Mouse (Mus musculus) limb, embryonic 13.5 days (tissue): Measurements from ENCODE around the gene Hdgf. TPM values are rescaled to one million over a fixed set of nuclear protein-coding genes. Genes with fewer than 3 reads are reported as not detected.

ENCODE experiments used
- ATAC-seq: fragments of 200-750 bp; cut with Nextera tagmentation; 2 replicates; pipeline ENCODE4 v1.8.0; 2017; ENCODE audit warnings: low read depth, moderate number of reproducible peaks, moderate TSS enrichment; ENCODE audit not compliant: low FRiP score
- H3K27ac ChIP-seq: fragments of 300-500 bp; sonication (generic); 2 replicates; pipeline ENCODE4 v1.5.1; 2015; ENCODE audit warnings: inconsistent platforms, mild to moderate bottlenecking, moderate library complexity
- H3K27me3 ChIP-seq: fragments of 300-500 bp; sonication (generic); 2 replicates; pipeline ENCODE4 v1.6.1; 2015; ENCODE audit warnings: mild to moderate bottlenecking, inconsistent platforms
- H3K36me3 ChIP-seq: fragments of 300-500 bp; sonication (generic); 2 replicates; pipeline ENCODE4 v1.6.1; 2015; ENCODE audit warnings: inconsistent platforms, mild to moderate bottlenecking, moderate library complexity
- H3K4me1 ChIP-seq: fragments of 300-500 bp; sonication (generic); 2 replicates; pipeline ENCODE4 v1.6.1; 2015; ENCODE audit warnings: inconsistent platforms
- H3K4me2 ChIP-seq: fragments of 300-500 bp; sonication (generic); replicated peaks from 2 replicates; pipeline ENCODE4 v1.6.1; 2015; ENCODE audit warnings: inconsistent platforms, mild to moderate bottlenecking, moderate library complexity
- H3K4me3 ChIP-seq: fragments of 300-500 bp; sonication (generic); 2 replicates; pipeline ENCODE4 v1.5.1; 2015; ENCODE audit warnings: moderate library complexity, mild to moderate bottlenecking, inconsistent platforms
- H3K9ac ChIP-seq: fragments of 300-500 bp; sonication (generic); 2 replicates; pipeline ENCODE4 v1.6.1; 2015; ENCODE audit warnings: mild to moderate bottlenecking, inconsistent platforms
- H3K9me3 ChIP-seq: fragments of 300-500 bp; sonication (generic); 2 replicates; pipeline ENCODE4 v1.6.1; 2016; ENCODE audit warnings: inconsistent platforms
- WGBS: fragments of 180-500 bp; shearing (Covaris S2); methylation state at CpG from one replicate; pipeline ENCODE4 v1.1.7; 2015; 5-methylcytosine and 5-hydroxymethylcytosine counted together
- polyA plus RNA-seq: library from polyadenylated mRNA; unstranded; fragments of >200 nt; fragmentation: Nextera tagmentation; extraction: Ambion mirVana; gene quantifications from 2 replicates; pipeline ENCODE4 v1.2.1, GENCODE M21; 2015

Hdgf gene
- polyA plus RNA-seq, 1 experiment from 2014 or later, result 205 TPM

DNA sequence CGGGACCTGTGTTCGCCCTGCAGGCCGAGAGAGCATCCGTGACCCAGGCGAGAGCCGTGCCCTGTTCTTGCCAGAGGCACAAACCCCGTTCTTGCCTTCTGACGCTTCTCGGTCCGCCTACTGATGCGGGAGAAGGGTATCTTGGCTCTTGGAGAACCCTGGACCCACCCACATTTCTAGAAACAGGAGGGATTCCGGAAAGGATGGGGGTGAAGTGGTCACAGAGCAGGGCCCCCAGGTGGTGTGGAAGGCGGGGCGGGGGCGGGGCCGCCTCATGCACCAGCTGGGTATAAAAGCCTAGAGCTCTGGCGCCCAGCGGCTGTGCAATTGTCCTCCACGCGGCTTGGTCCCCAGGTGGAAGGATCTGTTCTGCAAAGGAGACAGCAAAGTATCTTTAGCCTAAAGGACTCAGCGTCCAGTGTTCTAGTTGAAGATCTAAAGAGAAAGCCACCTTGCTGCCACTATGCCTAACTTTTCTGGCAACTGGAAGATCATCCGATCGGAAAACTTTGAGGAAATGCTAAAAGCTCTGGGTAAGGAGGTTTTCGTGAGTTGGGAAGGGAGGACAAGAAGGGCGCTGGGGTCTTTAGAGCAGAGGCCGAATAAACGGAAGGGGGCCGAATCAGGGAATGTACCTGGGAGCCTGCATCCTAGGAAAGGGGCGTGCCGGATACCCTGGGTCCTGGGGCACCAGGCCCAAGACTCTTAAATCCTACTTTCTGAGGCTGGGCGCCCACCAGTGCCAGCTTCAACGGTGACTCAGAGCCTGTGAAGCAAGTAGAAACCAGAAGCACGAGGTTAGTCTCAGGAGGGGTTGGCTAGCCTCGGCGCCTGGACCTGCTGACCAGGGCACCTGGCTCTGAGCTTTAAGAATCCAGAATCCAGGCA, 42.5 kb downstream of the Hdgf start, which contains the start of gene Crabp2:
Gene Crabp2, plus strand, starts transcription at position 289 of the 888 bp plus-strand sequence.
- peak within 1 kb of the TSS; percentile 67 for H3K4me3 ChIP-seq
- peaks cover 22% of the 10 kb centered on the region for H3K36me3 ChIP-seq
- H3K9me3 ChIP-seq, result no peaks in the 10 kb centered on the region
- peak; percentile 42; the same call in 1 of the 2 replicates for ATAC-seq
- H3K27ac ChIP-seq, result peak within 1 kb of the TSS; percentile 95
- peak within 1 kb of the TSS; percentile 87 for H3K4me2 ChIP-seq
- H3K9ac ChIP-seq, result peak within 1 kb of the TSS; percentile 82
- under 1% methylated on average over 35 of the region's 35 CpGs for WGBS
- H3K27me3 ChIP-seq, result no peaks in the 10 kb centered on the region
- peaks cover 96% of the 10 kb centered on the region for H3K4me1 ChIP-seq

DNA sequence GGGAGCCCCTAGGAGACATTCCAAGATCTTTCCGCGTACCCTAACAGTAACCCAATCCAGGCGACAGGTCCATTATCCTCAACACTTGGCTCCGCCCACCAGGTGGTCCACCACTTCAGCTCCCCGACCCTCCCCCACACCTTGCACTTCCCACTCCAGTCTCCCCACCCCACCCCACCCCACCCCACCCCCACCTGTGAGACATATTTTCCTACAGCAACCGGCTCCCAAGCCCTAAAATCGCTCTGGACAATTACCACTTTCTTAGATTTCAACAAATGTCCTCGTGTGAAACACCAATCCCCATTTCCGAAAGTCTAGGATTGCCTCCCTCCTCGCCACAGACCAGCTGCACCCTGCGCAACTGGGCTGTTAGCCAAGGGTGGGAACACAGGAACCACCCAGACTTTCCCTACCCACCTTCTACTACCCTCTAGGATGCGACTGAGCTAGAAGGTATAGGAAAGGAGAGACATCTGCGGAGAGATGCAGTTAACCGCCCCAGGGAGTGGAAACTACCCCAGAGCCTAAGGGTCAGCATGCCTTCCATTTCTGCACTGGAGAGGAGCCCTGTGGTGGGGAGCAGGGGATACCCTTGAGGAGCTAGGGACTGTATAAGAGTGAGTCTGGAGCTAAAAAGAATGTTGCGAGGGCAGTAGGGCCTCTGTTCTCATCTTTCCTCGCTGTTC, 43.3 kb downstream of the Hdgf start:
- Histone ChIP-seq H3K27me3 (no peaks in the 10 kb centered on the region), H3K9me3 (no peaks in the 10 kb centered on the region), H3K27ac (peak overlapping the region; percentile 95), H3K9ac (peak overlapping the region; percentile 82), H3K36me3 (peaks cover 26% of the 10 kb centered on the region), H3K4me1 (peaks cover 90% of the 10 kb centered on the region), H3K4me2 (peak overlapping the region; percentile 87), H3K4me3 (peak overlapping the region; percentile 67)
- WGBS, result 2% methylated on average over 16 of the region's 16 CpGs
- ATAC-seq, result 0 out of 2 replicates have a peak, but pooled peaks have one; percentile 7

DNA sequence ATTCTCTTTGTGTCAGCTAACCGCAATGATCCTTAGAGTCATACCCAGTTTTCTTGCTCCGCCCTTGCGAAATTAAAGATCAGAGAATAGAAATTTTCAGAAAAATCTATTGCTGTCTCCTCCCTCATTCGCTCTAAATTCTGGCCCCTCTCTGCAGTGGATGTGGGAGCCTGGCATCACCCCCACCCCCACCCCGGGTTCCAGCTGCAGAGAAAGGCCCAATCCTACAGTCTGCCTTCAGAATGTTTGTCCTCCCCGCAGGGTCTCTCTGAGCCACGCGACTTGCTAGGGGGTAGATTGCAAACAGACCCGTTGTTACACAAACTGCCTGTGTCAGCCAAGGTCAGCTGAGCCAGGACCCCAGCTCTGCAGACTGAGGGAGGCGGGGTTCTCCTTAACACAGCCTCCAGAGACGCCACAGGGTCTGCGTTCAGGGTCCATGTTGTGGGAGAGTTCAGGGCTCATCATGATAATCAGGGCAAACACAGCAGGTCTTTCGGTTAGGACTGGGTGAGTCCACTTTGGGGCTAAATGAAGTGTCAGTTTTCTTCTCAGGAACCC, 43.9 kb downstream of the Hdgf start:
- WGBS, result 2% methylated on average over 13 of the region's 13 CpGs

DNA sequence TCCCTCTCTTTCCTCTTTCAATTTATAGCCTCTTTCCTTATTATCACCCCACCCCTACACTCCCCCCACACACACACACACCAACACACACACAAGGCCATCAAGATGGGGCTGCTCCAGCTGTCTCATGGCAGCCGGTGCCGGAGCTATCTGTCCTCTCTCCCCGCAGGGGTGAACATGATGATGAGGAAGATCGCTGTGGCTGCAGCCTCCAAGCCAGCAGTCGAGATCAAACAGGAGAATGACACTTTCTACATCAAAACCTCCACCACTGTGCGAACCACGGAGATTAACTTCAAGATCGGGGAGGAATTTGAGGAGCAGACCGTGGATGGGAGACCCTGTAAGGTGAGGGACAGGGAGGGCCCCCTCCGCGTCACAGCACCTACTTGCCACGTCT, 45.8 kb downstream of the Hdgf start:
- Histone ChIP-seq H3K27me3 (no peaks in the 10 kb centered on the region), H3K27ac (peak overlapping the region; percentile 80), H3K9ac (peak overlapping the region; percentile 65), H3K4me3 (peak overlapping the region; percentile 67), H3K4me1 (peaks cover 65% of the 10 kb centered on the region), H3K9me3 (no peaks in the 10 kb centered on the region), H3K36me3 (peaks cover 35% of the 10 kb centered on the region), H3K4me2 (peak overlapping the region; percentile 87)
- ATAC-seq, result no peak
- 20% methylated on average over 12 of the region's 12 CpGs for WGBS

More for the DNA sequence above, 43.9 kb downstream of the Hdgf start:
- H3K36me3 ChIP-seq, result peaks cover 32% of the 10 kb centered on the region
- peak overlapping the region; percentile 95 for H3K27ac ChIP-seq
- H3K9ac ChIP-seq, result peak overlapping the region; percentile 82
- H3K4me2 ChIP-seq, result peak overlapping the region; percentile 87
- H3K4me3 ChIP-seq, result peak overlapping the region; percentile 67
- ATAC-seq, result no peak
- peaks cover 84% of the 10 kb centered on the region for H3K4me1 ChIP-seq
- H3K27me3 ChIP-seq, result no peaks in the 10 kb centered on the region
- H3K9me3 ChIP-seq, result no peaks in the 10 kb centered on the region

DNA sequence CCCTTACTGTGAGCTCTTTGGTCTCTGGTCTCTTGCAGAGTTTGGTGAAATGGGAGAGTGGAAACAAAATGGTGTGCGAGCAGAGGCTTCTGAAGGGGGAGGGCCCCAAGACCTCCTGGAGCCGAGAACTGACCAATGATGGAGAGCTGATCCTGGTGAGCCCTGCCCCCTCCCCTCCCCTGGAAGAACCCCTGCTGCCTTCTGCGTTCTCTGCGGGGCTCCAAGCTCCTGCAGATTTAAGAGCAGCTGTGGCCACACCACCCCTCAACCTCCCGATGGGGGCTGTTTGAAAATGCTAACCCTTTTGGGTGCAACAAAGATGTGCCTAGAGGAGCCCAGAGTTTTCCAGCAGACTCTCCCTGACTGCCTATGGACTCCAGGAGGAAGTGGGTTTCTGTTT, 46.3 kb downstream of the Hdgf start:
- peak overlapping the region; percentile 80 for H3K27ac ChIP-seq
- H3K9me3 ChIP-seq, result no peaks in the 10 kb centered on the region
- H3K9ac ChIP-seq, result peak overlapping the region; percentile 65
- ATAC-seq, result peak; percentile 76
- peak overlapping the region; percentile 67 for H3K4me3 ChIP-seq
- H3K36me3 ChIP-seq, result peaks cover 35% of the 10 kb centered on the region
- no peaks in the 10 kb centered on the region for H3K27me3 ChIP-seq
- peaks cover 60% of the 10 kb centered on the region for H3K4me1 ChIP-seq
- WGBS, result 2% methylated on average over 5 of the region's 5 CpGs
- H3K4me2 ChIP-seq, result peak overlapping the region; percentile 87

DNA sequence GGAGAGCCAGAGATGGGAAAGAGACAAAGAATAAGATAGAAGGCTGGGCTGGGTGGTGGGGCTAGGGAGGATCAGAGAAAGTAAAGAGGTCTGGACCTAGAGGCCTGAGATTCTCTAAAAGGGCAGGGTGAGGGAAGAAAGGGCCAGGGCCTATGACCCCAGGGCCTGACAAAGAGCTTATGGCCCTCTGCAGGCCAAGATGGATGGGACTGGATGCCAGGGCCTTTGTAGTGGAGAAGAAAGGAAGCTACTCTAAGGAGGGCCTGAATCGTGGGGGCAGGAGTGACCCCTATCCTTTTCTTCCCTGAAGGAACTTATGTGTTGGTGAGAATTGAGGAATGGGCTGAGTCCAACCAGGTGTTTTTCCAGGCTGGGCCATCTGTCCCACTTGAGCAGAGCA, 51.9 kb downstream of the Hdgf start:
- H3K4me2 ChIP-seq, result no peak overlapping the region; the same call in 1 of the 2 replicates
- 0% methylated on average over 1 of the region's 1 CpGs for WGBS
- no peak overlapping the region for H3K9ac ChIP-seq
- peaks cover 32% of the 10 kb centered on the region for H3K4me1 ChIP-seq
- H3K9me3 ChIP-seq, result no peaks in the 10 kb centered on the region
- ATAC-seq, result no peak
- peak overlapping the region; percentile 39 for H3K27ac ChIP-seq
- H3K4me3 ChIP-seq, result no peak overlapping the region
- H3K27me3 ChIP-seq, result no peaks in the 10 kb centered on the region
- peaks cover 23% of the 10 kb centered on the region for H3K36me3 ChIP-seq

DNA sequence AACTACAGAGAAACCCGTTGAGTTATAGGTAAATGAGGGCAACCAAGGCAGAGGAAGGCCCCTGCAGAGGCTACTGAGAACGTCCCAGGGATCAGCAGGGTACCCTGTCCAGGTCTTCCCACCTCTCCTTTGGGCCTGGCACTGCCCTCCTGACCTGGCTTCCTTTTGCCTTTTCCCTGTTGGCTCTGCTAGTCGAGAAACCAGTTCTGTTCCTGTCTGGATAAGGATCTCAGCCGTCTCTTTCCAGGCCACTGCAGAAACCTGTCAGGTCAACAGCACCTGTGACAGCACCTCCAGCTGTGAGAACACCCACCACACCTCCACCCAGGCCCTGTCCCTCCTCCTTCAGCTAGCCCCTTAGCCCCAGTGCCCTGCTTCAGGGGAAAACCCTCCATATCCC, 52.4 kb downstream of the Hdgf start:
- H3K4me3 ChIP-seq, result no peak overlapping the region
- no peak overlapping the region; the same call in 1 of the 2 replicates for H3K4me2 ChIP-seq
- no peak overlapping the region for H3K9ac ChIP-seq
- no peaks in the 10 kb centered on the region for H3K27me3 ChIP-seq
- H3K4me1 ChIP-seq, result peaks cover 28% of the 10 kb centered on the region
- peaks cover 18% of the 10 kb centered on the region for H3K36me3 ChIP-seq
- ATAC-seq, result no peak
- H3K9me3 ChIP-seq, result no peaks in the 10 kb centered on the region
- H3K27ac ChIP-seq, result peak overlapping the region; percentile 39
- 14% methylated on average over 4 of the region's 4 CpGs for WGBS

DNA sequence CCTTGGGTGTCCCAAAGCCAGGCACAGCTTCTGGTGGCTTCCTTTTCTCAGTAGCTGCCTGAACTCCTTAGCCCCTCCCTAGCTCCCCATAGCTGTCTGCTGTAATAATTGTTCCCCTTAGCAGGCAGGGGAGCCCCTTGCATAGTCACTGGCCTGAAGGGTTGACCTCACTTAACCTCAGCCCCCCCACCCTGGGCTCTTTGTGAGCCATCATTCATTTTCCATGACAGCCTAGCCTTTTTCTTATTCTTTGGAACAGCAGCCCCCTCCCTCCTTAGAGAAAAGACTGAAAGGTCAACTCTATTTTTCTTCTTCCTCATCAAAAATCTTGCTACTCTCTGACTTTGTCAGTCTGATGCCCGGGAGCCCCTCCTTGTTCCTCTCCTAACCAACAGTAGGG, 52.8 kb downstream of the Hdgf start:
- no peak for ATAC-seq
- Histone ChIP-seq H3K9ac (no peak overlapping the region), H3K9me3 (no peaks in the 10 kb centered on the region), H3K4me3 (no peak overlapping the region), H3K36me3 (peaks cover 13% of the 10 kb centered on the region), H3K4me2 (no peak overlapping the region), H3K4me1 (peaks cover 26% of the 10 kb centered on the region), H3K27me3 (no peaks in the 10 kb centered on the region), H3K27ac (peak overlapping the region; percentile 98)
- WGBS, result 42% methylated on average over 1 of the region's 1 CpGs

DNA sequence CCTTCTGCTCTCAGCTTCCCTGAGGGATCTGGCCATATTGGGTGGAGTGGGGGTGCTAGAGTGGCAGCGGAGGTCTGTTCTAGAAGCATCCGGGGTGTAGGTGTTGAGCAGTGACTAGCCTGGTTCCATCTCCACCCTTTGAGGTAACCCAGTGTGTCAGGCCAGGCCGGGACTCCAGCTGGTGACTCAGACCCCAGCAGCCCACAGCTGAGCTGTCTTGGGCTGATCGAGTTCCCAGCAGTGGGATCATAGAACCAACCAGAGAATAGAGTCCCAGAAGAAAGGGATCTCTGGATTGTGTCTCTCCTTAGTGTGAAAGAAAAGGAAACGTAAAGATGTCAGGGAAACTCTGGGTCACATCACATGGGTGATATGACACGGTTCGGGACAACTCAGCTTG, 53.2 kb downstream of the Hdgf start:
- H3K9ac ChIP-seq, result 0 out of 2 replicates have a peak overlapping the region, but pooled peaks have one; percentile 72
- peak overlapping the region; percentile 98 for H3K27ac ChIP-seq

DNA sequence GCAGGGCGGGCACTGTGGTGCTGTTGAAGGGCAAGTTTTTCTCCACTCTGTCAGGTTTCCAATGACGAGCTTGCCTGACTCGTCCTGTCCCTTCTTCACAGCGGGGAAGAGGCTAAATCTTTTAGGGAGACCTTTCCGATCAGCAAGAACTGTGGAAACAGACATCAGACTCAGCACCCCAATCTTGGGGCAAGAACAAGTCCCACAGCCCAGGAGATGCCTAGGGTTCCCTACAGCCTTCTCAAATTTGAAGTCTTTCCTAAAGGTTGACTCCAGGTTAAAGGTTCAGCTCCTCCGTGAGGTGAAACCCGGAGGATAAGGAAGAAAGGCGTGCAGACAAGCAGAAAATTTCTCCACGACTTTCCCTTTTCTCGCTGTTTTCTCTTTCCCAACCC, 54.1 kb downstream of the Hdgf start:
- H3K9me3 ChIP-seq, result no peaks in the 10 kb centered on the region
- H3K4me2 ChIP-seq, result peak overlapping the region; percentile 66
- peaks cover 1% of the 10 kb centered on the region for H3K36me3 ChIP-seq
- ATAC-seq, result no peak
- WGBS, result 6% methylated on average over 10 of the region's 10 CpGs
- H3K27ac ChIP-seq, result peak overlapping the region; percentile 98
- H3K4me3 ChIP-seq, result peak overlapping the region; percentile 44
- peak overlapping the region; percentile 72 for H3K9ac ChIP-seq
- no peaks in the 10 kb centered on the region for H3K27me3 ChIP-seq
- peaks cover 26% of the 10 kb centered on the region for H3K4me1 ChIP-seq

More for the DNA sequence above, 53.2 kb downstream of the Hdgf start:
- H3K4me2 ChIP-seq, result peak overlapping the region; percentile 66; the same call in 1 of the 2 replicates
- peaks cover 26% of the 10 kb centered on the region for H3K4me1 ChIP-seq
- H3K4me3 ChIP-seq, result no peak overlapping the region
- WGBS, result 66% methylated on average over 7 of the region's 7 CpGs
- ATAC-seq, result no peak
- no peaks in the 10 kb centered on the region for H3K9me3 ChIP-seq
- H3K36me3 ChIP-seq, result peaks cover 9% of the 10 kb centered on the region
- H3K27me3 ChIP-seq, result no peaks in the 10 kb centered on the region

DNA sequence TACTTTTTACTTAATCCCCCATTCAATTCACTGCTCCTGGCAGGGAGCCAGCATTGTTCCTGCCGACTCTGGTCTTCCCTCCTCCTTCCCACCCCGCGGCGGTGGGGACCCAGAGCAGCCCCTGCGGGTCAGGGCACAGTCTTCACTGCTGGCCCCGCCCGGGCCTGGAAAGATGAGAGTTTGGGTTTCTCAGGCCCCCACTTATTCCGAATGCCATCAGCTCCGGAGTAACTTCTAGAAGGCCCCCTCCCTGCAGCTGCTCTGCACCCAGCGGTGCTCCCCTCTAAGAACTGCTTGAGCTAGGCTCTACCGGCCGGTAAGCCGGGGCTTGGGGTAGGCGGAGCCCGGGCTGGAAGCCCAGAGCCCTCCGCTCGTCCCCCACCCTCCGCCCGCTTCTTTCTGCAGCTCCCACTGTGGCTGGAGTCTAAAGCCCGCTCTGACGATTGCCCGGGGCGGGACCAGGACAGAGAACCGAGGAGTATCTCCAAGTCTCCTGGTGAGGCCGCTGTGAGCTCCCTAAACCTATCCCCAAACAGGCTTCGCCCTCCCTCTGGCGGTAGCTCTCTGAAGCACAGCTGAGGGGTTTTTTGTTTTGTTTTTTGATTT, 54.6 kb downstream of the Hdgf start:
- Histone ChIP-seq H3K9ac (peak overlapping the region; percentile 72), H3K27ac (peak overlapping the region; percentile 98), H3K4me2 (peak overlapping the region; percentile 66), H3K9me3 (no peaks in the 10 kb centered on the region), H3K36me3 (no peaks in the 10 kb centered on the region), H3K4me1 (peaks cover 26% of the 10 kb centered on the region), H3K27me3 (no peaks in the 10 kb centered on the region), H3K4me3 (peak overlapping the region; percentile 44)
- ATAC-seq, result peak; percentile 97
- WGBS, result under 1% methylated on average over 27 of the region's 27 CpGs
